Mouse (Mus musculus) spleen, postnatal 36 days (tissue): ENCODE measurements around the gene 1700037H04Rik.

Experiments
- DNase-seq, 2 experiments: peaks; one replicate each; pipeline ENCODE4 v3.0.0; 2022; ENCODE audit warnings: low spot score in 2 of 2, mixed read lengths in 1 of 2

The 1700037H04Rik gene

DNA sequence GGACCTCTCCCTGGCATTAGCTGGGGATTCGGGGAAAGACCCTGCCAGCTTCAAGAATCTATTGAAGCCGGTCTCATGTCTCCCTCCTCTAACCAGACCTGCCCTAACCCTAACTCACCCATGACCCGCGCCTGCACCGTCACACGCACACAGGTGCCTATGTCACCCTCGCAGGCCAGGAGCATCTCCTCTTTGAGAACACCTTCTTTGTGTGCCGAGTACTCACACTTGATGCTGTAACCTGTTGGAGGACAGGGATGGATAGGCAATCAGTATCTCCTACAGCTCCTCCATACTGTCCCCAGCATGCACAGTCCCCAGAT is 12.9 kb downstream of the 1700037H04Rik start:
- DNase-seq = no peak

DNA sequence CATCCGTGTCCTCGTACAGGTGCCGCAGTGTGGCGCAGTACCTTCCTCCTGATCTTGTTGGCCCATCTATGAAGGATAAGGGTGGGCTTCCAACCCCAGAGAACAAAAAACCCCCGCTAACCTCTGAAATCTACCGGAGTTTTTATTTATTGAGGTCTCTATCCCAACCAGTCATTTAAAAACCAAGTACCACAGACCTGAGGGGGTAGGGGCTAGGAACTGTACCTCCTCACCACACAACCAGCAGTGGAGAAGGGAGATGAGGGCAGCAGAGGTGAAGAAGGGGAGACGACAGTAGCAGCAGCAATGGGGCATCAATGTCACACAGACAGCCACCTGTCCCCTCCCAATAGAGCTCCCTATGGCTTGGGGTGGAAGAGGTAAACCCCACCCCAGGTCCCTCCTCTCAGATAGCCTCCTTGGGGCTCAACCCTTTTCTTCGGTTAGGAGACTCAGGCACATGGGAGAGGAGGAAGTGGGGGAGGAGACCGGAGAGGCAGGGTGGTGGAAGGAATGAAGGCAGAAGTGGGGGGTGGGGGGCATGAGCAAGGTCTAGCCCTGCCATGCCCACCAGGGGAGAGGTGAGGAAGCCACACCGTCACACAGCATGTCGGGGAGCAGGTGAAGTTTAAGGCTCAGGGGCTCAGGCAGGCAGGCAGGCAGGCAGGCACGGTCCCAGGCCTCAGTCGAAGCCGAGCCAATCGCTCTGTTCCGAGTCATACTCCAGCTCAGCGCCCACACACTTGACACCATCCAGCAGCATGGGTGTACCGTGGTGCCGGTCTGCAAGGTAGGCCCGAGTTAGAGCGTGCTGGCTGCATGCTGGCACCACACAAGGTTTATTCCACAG is 13.5 kb downstream of the 1700037H04Rik start:
- DNase-seq = no peak

DNA sequence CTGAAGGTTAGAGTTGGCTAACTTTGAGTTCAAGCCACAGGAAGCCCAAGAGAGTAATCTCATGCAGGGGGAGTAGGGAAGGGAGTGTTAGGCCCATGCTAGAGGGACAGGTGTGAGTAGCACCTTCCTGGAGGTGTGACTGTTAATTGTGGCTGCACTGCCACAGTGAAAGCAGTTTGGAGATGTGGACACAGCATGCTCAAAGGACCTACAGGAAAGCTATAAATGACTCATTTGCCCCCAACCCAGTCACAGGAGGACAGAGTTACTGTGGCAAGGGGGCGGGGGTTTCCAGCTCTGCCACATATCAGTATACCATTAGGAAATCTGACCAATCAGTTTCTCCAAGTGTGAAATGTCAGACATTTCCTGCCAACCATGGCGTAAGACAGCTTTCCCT is 14.3 kb downstream of the 1700037H04Rik start:
- no peak for DNase-seq

DNA sequence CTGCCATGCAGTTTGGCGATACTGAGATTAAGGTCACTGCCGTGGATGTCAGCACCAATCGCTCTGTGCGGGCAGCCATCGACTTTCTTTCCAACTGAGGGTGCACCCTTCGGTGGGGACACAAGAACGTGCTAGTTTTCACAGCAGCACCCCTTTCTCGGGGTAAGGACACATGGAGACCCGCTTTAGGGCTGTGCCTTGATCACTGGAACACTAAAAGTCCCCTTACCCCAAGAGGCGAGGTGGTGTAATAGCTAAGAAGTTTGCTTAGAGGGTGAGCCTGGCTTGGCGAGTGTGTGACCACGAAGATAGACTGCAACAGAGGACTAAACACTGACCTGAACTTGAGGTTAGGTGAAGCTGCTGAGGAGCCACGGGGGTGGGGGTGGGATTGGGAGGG is 14.8 kb downstream of the 1700037H04Rik start:
- DNase-seq = no peak

DNA sequence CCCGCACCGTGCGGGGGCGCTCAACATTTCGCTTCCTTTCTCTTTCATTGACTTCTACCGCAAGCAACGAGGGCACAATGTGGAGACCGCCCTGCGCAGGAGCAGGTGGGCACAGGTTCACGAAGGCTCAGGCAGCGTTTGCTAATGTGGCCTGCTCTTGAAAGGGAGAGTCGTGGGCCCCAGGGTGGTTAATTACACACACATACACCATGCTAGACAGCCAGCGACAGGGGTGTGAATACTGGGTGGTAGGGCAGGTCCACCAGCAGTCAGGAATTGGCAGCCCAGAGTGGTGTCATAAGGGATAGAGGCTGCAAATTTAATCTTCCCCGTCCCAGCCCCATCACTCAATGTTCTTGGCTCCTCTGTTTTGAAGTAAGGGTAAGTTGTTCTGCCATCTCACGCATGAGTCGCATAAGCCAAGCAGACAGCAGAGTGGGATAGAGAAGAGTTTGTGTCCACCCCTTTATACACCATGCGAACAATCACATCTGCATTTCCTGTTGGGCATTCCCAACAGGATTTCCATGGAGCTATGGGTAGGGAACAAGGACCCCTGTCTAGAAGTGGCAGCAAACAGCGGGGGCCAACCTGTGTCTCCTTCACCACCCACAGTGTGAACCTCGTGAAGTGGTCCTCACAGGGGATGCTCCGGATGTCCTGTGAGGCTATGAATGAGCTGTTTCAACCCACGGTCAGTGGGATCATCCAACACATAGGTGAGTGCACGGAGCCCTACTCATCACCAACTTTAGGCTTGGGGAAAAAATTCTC is 16.7 kb downstream of the 1700037H04Rik start:
- DNase-seq = no peak

DNA sequence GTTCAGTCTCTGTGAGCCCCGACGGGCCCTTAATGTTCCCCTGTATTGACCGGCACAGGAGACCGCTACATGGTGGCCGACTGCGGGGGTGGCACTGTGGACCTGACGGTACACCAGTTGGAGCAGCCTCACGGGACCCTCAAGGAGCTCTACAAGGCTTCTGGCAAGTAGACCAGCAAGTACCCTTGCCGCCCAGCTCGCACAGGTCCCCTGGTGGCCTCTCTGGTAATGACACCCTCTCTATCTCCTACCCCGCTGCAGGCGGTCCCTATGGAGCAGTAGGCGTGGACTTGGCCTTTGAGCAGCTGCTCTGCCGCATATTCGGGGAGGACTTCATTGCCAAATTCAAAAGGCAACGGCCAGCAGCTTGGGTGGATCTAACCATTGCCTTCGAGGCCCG is 17.3 kb downstream of the 1700037H04Rik start:
- DNase-seq = peak; percentile 56 to 60

DNA sequence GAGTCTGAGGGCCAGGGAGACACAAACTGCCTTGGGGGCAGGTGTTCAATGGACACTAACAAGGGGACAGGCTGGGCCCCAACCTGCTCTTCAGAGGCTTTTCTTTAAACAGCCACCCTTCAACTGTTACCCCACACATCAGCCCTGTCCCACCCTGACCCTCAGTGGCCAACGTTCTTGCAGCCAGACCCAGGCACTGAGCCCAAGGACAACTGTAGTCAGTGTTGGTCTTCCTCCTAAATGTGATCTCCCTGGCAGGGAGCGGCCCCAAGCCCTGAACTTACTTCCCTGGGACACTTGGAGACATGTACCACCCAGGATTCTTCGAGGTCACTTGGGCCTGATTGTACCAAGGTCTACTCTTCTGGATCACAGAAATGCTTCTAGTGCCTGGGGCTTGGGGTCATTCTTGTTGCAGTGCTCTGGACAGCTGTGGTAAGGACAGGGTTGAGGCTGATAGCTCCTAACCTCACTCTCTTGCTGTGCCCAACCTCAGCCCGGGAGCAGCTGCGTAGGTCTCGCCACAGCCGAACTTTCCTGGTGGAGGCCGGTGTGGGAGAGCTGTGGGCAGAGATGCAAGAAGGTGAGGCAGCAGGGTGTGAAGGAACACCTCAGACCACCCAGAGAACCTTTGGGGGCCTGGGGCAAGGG is 18.4 kb downstream of the 1700037H04Rik start:
- DNase-seq = no peak

DNA sequence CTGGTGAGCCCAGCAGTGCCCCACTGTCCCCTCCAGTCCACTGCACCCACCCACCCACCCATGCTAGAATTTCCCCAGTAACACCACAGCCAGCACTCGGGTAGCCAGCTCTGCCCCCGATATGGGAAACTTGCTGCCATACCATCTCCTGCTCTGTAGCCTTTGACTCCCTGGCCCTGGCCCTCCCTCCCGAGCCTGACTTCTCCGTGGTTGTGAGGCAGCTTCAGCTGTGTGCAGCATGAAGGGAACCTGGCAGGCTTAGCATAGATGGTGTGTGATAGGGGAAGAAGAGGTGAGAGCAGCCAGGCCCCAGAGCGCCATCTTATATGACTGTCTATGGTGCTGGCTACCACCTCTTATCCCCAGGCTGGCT is 19.4 kb downstream of the 1700037H04Rik start:
- no peak for DNase-seq

GRCm38 (mm10) chr2:131139886-131140532 is 19.9 kb downstream of the 1700037H04Rik start:
- DNase-seq = no peak

DNA sequence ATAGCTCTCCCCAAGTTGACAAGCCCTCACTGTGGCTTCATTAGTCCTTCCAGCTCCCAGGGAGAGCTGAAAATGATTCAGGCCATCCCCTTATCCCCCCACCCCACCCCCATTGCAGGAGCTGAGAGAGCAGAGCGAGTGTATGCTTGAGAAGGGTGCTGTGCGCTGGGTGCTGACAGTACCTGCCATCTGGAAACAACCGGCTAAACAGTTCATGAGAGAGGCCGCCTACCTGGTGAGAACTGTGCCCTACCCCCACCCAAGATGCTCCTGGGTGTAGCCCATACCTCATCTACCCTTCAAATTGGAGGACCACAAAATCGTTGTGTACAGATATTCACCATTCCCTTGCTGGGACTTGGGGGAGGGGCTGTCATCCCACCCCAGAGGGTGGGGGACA is 20.6 kb downstream of the 1700037H04Rik start:
- no peak for DNase-seq

DNA sequence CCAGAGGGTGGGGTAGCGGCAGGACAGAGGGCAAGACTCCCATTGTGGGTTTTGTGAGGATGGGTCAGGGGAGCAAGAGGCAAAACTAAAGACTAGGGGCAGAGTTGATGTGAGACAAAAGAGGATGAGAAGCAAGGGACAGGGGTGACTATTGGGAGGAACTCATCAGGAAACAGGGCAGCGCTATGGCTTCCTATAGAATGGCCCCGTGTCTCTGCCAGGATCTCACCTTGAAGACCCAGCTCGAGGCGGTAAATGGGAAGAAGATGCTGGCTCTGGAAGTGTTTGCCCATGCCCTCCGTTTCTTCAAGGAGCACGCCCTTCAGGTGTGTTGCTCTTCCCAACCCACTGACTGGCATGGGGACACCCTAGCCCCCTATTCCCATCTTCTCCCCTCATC is 21.1 kb downstream of the 1700037H04Rik start:
- no peak for DNase-seq

DNA sequence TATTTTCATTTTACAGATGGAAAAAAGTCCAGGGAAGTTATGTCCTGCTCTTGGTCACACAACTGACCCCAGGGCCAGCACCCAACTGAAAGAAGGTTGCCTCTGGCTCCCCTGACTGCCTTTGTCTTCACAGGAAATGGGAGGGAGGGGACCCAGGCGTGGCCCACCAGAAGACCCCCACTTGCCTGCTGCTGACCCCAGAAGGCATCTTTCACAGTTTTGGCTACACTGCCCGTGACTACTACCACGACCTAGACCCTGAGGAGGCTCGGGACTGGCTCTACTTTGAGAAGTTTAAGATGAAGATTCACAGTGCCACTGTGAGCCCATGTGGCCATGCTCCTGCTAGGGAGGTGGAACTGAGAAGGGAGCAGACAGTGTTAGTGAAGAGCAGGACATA is 21.6 kb downstream of the 1700037H04Rik start:
- no peak for DNase-seq

DNA sequence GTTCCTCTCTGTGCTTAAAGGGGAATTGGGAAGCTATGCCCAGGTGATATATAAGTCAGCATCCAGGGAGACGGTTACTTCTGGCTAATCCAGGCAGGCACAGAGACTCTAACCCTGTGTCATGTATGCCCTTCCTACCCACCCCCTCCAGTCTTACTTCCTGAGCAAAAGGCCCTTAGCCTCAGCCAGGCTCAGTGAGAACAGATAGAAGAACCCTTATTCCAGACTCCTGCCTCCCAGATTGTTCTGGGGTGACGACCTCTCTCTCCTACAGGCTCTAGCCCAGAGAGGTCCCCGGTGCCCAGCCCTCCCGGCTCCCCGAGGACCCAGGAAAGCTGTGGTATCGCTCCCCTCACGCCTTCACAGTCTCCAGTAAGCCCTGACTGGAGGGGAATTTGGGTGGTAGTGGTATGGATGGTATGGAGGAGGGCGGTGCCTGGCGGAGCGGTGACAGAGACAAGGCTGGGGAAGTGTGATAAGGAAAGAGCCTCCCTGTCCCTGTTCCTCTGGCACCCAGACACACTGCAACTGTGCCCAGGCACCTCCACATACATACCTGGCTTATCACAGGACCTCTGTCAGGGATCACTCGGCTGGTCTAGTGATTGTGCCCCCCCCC is 24.3 kb downstream of the 1700037H04Rik start:
- DNase-seq = peak; percentile 61 to 74

- DNase-seq = no peak
These were observed 25.0 kb downstream of the 1700037H04Rik start for GRCm38 (mm10) chr2:131134826-131135400.

DNA sequence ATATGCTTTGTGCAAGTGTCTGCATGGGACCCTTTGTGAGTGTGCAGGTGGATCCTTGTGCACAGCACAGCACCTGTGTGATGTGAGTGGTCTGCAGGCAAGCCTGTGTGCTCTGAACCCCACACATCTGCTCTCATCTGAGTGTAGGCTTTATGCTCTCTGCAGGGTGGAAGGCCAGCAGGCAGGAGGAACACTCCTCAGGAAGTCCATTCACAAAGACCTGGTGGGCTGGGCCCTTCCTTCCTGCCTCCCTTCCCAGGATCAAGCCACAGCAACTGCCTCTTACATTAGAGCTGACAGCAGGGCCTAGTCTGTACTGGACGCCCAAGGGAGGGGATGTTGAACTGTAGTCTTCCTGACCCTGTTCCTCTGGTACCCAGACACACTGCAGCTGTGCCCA is 25.5 kb downstream of the 1700037H04Rik start:
- DNase-seq = no peak

GRCm38 (mm10) chr2:131132930-131133547 is 26.8 kb downstream of the 1700037H04Rik start, which contains the start of gene Gm11037:
TSS of gene Gm11037 (plus strand) at chr2:131133497.
- no peak for DNase-seq

- no peak for DNase-seq
These were observed 27.6 kb downstream of the 1700037H04Rik start for GRCm38 (mm10) chr2:131132111-131132888.

- no peak for DNase-seq
These were observed 29.0 kb downstream of the 1700037H04Rik start for GRCm38 (mm10) chr2:131130849-131131248.

DNA sequence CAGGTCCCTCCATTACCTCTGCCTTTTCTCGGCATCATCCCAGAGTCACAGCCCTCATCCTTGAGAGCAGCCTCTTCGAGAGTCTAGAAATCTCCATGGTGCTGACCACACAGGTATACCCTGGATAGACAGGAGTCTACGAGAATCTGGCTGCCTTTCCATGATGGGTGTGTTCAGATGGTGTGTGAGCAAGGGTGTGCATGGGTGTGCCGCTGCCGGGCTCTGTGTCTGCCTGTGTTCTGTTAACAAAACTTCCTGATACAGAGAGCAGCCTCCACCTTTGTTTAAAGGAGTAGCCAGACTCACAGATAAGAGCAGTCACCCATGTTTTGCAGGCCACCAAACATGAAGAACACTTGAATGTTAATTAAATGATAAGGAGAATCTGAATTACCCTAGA is 30.0 kb downstream of the 1700037H04Rik start:
- no peak for DNase-seq

DNA sequence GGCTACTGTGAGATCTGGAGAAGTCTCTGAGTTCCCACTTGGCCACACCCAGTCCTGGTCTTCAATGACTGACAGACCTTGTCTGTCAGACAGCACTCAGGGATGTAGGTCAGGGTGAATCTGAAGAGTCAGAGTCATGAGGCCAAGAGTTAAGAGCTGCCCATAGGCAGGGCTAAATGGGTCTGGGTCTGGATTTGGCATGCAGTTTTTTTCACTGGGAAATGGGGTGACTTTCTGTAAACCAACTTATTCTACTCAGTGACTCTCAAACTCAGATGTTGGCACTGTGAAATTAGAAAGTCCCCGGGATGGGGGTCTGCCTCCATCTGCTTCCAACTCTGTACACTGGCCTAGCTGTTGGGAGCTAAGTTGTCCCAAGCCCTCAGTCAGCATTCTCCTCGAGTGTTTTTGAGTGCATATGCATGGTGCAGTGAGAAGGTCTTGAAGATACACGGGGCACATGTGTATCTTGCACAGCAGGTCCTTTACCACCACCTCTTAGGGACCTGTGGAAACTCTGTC is 31.2 kb downstream of the 1700037H04Rik start:
- DNase-seq = no peak
